Mouse (Mus musculus) embryonic facial prominence, embryonic 13.5 days (tissue): ENCODE results near the gene Mrnip. TPM values are rescaled to one million over a fixed set of nuclear protein-coding genes. Genes with fewer than 3 reads are reported as not detected.

Experiments used
- ATAC-seq: fragments of 200-750 bp; cut with Nextera tagmentation; 2 replicates; pipeline ENCODE4 v1.8.0; 2017; ENCODE audit warnings: low read depth; ENCODE audit not compliant: insufficient number of reproducible peaks, insufficient read depth, low FRiP score, low TSS enrichment
- H3K27ac ChIP-seq: fragments of 300-500 bp; sonication (generic); 2 replicates; pipeline ENCODE4 v1.5.1; 2015; ENCODE audit warnings: moderate library complexity, mild to moderate bottlenecking, inconsistent platforms
- H3K27me3 ChIP-seq: fragments of 300-500 bp; sonication (generic); 2 replicates; pipeline ENCODE4 v1.6.1; 2015; ENCODE audit warnings: mild to moderate bottlenecking, inconsistent platforms
- H3K36me3 ChIP-seq: fragments of 300-500 bp; sonication (generic); 2 replicates; pipeline ENCODE4 v1.6.1; 2015; ENCODE audit warnings: mild to moderate bottlenecking, inconsistent platforms
- H3K4me1 ChIP-seq: fragments of 300-500 bp; sonication (generic); 2 replicates; pipeline ENCODE4 v1.6.1; 2015; ENCODE audit warnings: inconsistent platforms
- H3K4me2 ChIP-seq: fragments of 300-500 bp; sonication (generic); 2 replicates; pipeline ENCODE4 v1.6.1; 2015; ENCODE audit warnings: moderate library complexity, mild to moderate bottlenecking, inconsistent platforms
- H3K4me3 ChIP-seq: fragments of 300-500 bp; sonication (generic); 2 replicates; pipeline ENCODE4 v1.5.1; 2015; ENCODE audit warnings: mild to moderate bottlenecking, inconsistent platforms
- H3K9ac ChIP-seq: fragments of 300-500 bp; sonication (generic); 2 replicates; pipeline ENCODE4 v1.6.1; 2015; ENCODE audit warnings: mild to moderate bottlenecking, inconsistent platforms
- H3K9me3 ChIP-seq: fragments of 300-500 bp; sonication (generic); 2 replicates; pipeline ENCODE4 v1.6.1; 2016; ENCODE audit warnings: inconsistent platforms
- WGBS: fragments of 180-500 bp; shearing (Covaris S2); methylation state at CpG from one replicate; pipeline ENCODE4 v1.1.7; 2015; ENCODE audit warnings: mixed read lengths; 5-methylcytosine and 5-hydroxymethylcytosine counted together
- polyA plus RNA-seq: library from polyadenylated mRNA; unstranded; fragments of >200 nt; fragmentation: Nextera tagmentation; extraction: Ambion mirVana; gene quantifications from 2 replicates; pipeline ENCODE4 v1.2.1, GENCODE M21; 2015

Mrnip gene
- polyA plus RNA-seq, 1 experiment from 2014 or later: 22.9 TPM

GRCm38 (mm10) chr11:50229252-50229910, 55.1 kb downstream of the Mrnip start:
- 42% methylated on average over 7 of the region's 7 CpGs for WGBS
- peaks cover 45% of the 10 kb centered on the region for H3K4me1 ChIP-seq
- H3K27ac ChIP-seq: no peak overlapping the region
- H3K4me3 ChIP-seq: no peak overlapping the region
- ATAC-seq: no peak
- no peaks in the 10 kb centered on the region for H3K9me3 ChIP-seq
- H3K27me3 ChIP-seq: peaks cover 15% of the 10 kb centered on the region
- 0 out of 2 replicates have a peak overlapping the region, but pooled peaks have one; percentile 22 for H3K9ac ChIP-seq
- no peak overlapping the region for H3K4me2 ChIP-seq
- H3K36me3 ChIP-seq: peaks cover 36% of the 10 kb centered on the region

- Histone ChIP-seq H3K27ac (no peak overlapping the region), H3K9me3 (no peaks in the 10 kb centered on the region), H3K27me3 (peaks cover 19% of the 10 kb centered on the region), H3K4me3 (peak overlapping the region; percentile 25), H3K4me1 (peaks cover 45% of the 10 kb centered on the region), H3K9ac (peak overlapping the region; percentile 32; the same call in 1 of the 2 replicates), H3K36me3 (peaks cover 46% of the 10 kb centered on the region), H3K4me2 (peak overlapping the region; percentile 53)
- no peak for ATAC-seq
- 28% methylated on average over 45 of the region's 45 CpGs for WGBS
Observed at GRCm38 (mm10) chr11:50230481-50231304, 56.4 kb downstream of the Mrnip start.

GRCm38 (mm10) chr11:50231411-50231810, 57.2 kb downstream of the Mrnip start:
- H3K9me3 ChIP-seq: no peaks in the 10 kb centered on the region
- H3K36me3 ChIP-seq: peaks cover 46% of the 10 kb centered on the region
- no peak overlapping the region for H3K27ac ChIP-seq
- 22% methylated on average over 8 of the region's 8 CpGs for WGBS
- no peak overlapping the region for H3K4me3 ChIP-seq
- ATAC-seq: no peak
- H3K4me2 ChIP-seq: peak overlapping the region; percentile 53
- peaks cover 45% of the 10 kb centered on the region for H3K4me1 ChIP-seq
- H3K27me3 ChIP-seq: peaks cover 27% of the 10 kb centered on the region
- H3K9ac ChIP-seq: no peak overlapping the region

- Histone ChIP-seq H3K9ac (no peak overlapping the region), H3K27ac (no peak overlapping the region), H3K36me3 (peaks cover 46% of the 10 kb centered on the region), H3K9me3 (no peaks in the 10 kb centered on the region), H3K4me3 (no peak overlapping the region), H3K27me3 (peaks cover 43% of the 10 kb centered on the region), H3K4me1 (peaks cover 38% of the 10 kb centered on the region), H3K4me2 (no peak overlapping the region)
- no peak for ATAC-seq
- 93% methylated on average over 13 of the region's 13 CpGs for WGBS
Observed at GRCm38 (mm10) chr11:50233022-50233421, 58.8 kb downstream of the Mrnip start.

- 85% methylated on average over 11 of the region's 11 CpGs for WGBS
- no peak overlapping the region for H3K27ac ChIP-seq
- H3K4me1 ChIP-seq: peaks cover 30% of the 10 kb centered on the region
- no peaks in the 10 kb centered on the region for H3K9me3 ChIP-seq
- peaks cover 52% of the 10 kb centered on the region for H3K27me3 ChIP-seq
- H3K4me2 ChIP-seq: no peak overlapping the region
- no peak overlapping the region for H3K4me3 ChIP-seq
- no peak for ATAC-seq
- H3K36me3 ChIP-seq: peaks cover 46% of the 10 kb centered on the region
- no peak overlapping the region for H3K9ac ChIP-seq
Observed at GRCm38 (mm10) chr11:50233993-50234392, 59.7 kb downstream of the Mrnip start.

GRCm38 (mm10) chr11:50234606-50235005, 60.4 kb downstream of the Mrnip start:
- Histone ChIP-seq H3K4me2 (no peak overlapping the region), H3K4me3 (no peak overlapping the region), H3K36me3 (peaks cover 46% of the 10 kb centered on the region), H3K9ac (no peak overlapping the region), H3K4me1 (peaks cover 25% of the 10 kb centered on the region), H3K27ac (no peak overlapping the region), H3K9me3 (no peaks in the 10 kb centered on the region), H3K27me3 (peaks cover 56% of the 10 kb centered on the region)
- no peak for ATAC-seq
- 94% methylated on average over 24 of the region's 25 CpGs for WGBS

- peak overlapping the region; percentile 65 for H3K4me3 ChIP-seq
- peaks cover 39% of the 10 kb centered on the region for H3K36me3 ChIP-seq
- H3K4me1 ChIP-seq: peaks cover 17% of the 10 kb centered on the region
- H3K27ac ChIP-seq: no peak overlapping the region
- ATAC-seq: peak; percentile 84
- WGBS: under 1% methylated on average over 26 of the region's 27 CpGs
- H3K9ac ChIP-seq: peak overlapping the region; percentile 76
- peaks cover 45% of the 10 kb centered on the region for H3K27me3 ChIP-seq
- no peaks in the 10 kb centered on the region for H3K9me3 ChIP-seq
- H3K4me2 ChIP-seq: peak overlapping the region; percentile 93
Observed at GRCm38 (mm10) chr11:50236540-50236936, 62.3 kb downstream of the Mrnip start.

GRCm38 (mm10) chr11:50236937-50237835, 62.9 kb downstream of the Mrnip start:
- WGBS: 1% methylated on average over 66 of the region's 66 CpGs
- peak; percentile 40 for ATAC-seq
- peak overlapping the region; percentile 76 for H3K9ac ChIP-seq
- H3K27ac ChIP-seq: no peak overlapping the region
- H3K9me3 ChIP-seq: no peaks in the 10 kb centered on the region
- peaks cover 33% of the 10 kb centered on the region for H3K36me3 ChIP-seq
- H3K4me2 ChIP-seq: peak overlapping the region; percentile 93
- H3K4me1 ChIP-seq: peaks cover 17% of the 10 kb centered on the region
- H3K4me3 ChIP-seq: peak overlapping the region; percentile 65
- peaks cover 45% of the 10 kb centered on the region for H3K27me3 ChIP-seq

GRCm38 (mm10) chr11:50238324-50238723, 64.1 kb downstream of the Mrnip start, which contains the start of gene Ltc4s:
Gene Ltc4s (minus strand): TSS chr11:50238616.
- H3K9me3 ChIP-seq: no peaks in the 10 kb centered on the region
- peaks cover 17% of the 10 kb centered on the region for H3K4me1 ChIP-seq
- H3K4me3 ChIP-seq: peak within 1 kb of the TSS; percentile 65
- H3K36me3 ChIP-seq: peaks cover 21% of the 10 kb centered on the region
- H3K9ac ChIP-seq: no peak within 1 kb of the TSS
- no peak for ATAC-seq
- H3K27me3 ChIP-seq: peaks cover 45% of the 10 kb centered on the region
- 48% methylated on average over 10 of the region's 10 CpGs for WGBS
- no peak within 1 kb of the TSS for H3K27ac ChIP-seq
- peak within 1 kb of the TSS; percentile 93 for H3K4me2 ChIP-seq

- Histone ChIP-seq H3K36me3 (peaks cover 13% of the 10 kb centered on the region), H3K9ac (no peak overlapping the region), H3K4me3 (no peak overlapping the region), H3K4me2 (no peak overlapping the region), H3K27me3 (peaks cover 45% of the 10 kb centered on the region), H3K9me3 (no peaks in the 10 kb centered on the region), H3K4me1 (peaks cover 17% of the 10 kb centered on the region), H3K27ac (no peak overlapping the region)
- ATAC-seq: no peak
- WGBS: 91% methylated on average over 9 of the region's 9 CpGs
Observed at GRCm38 (mm10) chr11:50238821-50239791, 64.9 kb downstream of the Mrnip start.
